Mouse (Mus musculus): ENCODE measurements around the gene Opcml.

Opcml gene

DNA sequence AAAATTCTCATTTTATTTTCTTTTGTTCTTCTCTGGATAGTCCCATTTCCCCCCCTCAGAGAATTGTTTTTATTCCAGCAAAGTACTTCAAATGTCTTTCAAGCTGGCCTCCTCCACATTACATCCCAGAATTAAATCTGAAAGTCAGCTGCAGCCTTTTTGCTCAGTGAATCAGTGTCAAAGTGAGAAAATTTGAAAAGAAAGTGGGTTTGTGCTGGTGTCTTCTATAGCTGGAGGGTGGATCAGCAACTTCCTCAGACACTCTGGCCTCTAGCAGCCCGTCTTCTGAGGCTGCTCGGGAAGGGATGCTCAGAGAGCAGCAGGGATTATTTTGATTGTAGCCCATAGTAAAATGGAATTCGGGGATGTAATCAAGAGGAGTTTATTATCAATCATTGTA lies 81.0 kb downstream of the Opcml start:
- WGBS, result 42% methylated on average over 3 of the region's 3 CpGs

DNA sequence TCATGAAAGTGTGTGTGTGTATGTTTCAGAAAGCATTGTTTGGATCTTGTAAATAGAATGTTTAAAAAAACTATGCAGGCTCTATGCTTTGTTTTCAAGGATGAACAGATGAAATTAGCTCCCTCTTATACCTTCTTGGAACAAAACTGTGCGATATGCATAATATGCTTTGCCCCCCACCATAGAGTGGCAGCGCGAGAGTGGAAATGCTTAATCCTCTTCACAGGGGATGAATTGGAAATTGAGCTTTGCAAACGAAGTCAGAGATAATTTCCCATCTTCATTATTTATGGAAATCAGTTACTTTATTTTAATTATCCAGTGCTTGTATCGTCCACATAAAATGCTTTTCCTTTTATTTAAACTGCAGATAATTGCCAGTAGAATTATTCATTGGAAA lies 99.1 kb downstream of the Opcml start:
- WGBS, result 62% methylated on average over 5 of the region's 5 CpGs

DNA sequence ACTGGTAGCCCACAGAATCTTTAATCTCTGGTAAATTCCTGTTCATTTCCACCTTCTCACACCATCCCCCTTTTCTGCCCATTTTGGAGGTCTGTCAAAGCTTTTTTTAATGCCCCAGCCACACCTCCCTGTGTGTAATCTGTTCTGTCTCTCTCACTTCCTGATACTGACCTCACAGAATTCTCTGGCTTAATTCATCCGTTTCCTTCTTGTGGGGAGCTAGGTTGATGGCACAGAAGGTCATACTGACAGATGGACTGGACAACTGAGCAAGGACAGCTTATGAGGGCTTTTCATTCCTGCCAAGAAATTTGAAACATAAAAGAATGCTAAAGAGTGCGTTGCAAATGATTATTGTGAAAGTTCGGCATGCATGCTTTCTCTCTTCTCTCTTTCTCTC lies 126.7 kb downstream of the Opcml start:
- 60% methylated on average over 3 of the region's 3 CpGs for WGBS

DNA sequence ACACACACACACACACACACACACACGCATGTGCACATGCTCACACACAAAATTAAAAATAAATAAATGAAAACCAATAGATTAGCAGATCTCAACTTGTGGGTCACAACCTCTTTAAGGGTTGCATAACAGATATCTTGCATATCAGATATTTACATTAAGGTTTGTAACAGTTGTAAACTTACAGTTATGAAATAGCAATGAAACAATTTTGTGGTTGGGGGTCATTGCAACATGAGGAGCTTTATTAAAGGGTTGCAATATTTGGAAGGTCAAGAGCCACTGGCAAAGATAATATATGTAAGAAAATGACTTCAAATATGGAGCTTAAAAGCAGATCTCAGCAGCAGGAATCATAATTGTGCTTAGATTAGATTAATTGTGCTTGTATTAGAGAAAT lies 132.9 kb downstream of the Opcml start:
- 93% methylated on average over 1 of the region's 1 CpGs for WGBS

DNA sequence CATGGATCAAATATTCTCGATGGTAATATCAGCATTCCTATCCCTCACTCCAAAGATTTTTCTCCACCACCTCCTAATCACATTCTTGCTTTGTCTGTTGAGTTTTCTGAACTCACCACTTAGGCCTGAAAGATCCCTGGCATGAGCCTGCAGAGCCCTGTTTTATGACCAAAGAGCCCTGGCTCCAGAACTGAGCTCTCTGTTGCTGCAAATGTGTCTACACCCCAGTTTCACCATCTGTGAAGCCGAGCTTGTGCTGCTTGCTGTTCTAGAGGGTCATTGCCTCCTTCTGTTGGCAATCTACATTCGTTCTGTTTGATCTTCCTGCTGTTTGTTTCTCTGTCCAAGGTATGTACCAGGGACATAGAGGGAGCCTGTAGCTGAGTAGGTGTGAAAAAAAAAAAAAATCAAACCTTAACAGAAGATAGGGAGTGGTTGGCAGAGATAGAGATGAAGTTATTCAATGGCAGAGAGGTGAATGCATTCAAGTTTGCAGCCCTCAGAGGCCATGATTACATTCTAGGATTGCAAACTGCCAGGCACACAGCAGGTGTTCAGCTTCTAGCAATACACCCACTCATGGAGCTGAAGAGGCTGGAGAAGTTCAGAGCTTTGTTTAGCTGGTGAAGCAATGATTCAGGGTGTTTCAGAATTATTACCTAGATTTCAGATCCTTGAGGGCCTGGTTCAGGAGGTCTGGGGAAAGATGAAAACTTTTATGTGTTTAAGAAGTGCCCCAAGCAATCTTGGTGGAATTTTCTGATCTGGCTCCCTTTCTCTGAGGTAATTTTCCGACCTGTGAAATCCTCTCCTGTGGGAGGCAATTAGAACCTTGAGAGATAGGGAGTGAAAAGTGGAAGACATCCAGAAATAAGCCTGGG lies 133.6 kb downstream of the Opcml start:
- WGBS, result 47% methylated on average over 4 of the region's 4 CpGs

DNA sequence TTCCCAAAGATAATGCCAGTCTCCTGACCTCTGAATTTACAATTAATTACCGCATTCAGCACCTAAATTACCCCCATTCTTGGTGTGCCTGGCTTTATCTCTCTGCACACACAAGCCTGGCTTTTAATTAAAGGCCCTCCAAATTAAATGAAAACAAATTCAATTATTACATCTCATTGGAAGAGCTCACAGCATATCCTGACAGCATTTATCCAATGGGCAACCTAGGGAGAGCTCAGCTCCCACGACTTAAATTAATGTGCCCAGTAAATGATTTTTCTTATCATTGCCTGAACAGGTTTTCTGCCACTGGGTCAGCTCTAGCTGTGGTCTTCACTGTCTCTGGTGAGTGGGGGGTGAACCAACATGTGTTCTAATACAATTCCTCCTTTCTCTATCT lies 135.1 kb downstream of the Opcml start:
- 61% methylated on average over 2 of the region's 2 CpGs for WGBS

DNA sequence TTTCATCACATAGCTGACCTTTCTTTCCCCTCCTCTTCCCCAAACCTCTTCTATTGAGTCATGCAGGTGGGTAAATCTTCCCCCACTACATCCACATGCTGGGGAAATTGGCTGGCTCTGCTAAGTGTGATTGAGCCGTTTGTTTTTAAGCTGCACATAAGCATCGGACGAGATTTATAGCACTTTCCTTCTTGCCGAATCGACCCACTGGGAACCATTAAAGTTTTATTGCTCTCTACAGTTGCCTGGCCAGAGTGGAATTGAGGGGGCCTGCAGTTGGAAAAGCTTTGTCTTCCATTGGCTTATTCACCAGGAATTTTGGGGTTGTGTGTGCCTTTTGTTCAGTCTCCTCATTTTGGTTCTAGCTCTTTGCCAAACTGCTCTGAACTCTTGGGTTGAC lies 147.1 kb downstream of the Opcml start:
- WGBS, result 77% methylated on average over 5 of the region's 5 CpGs

DNA sequence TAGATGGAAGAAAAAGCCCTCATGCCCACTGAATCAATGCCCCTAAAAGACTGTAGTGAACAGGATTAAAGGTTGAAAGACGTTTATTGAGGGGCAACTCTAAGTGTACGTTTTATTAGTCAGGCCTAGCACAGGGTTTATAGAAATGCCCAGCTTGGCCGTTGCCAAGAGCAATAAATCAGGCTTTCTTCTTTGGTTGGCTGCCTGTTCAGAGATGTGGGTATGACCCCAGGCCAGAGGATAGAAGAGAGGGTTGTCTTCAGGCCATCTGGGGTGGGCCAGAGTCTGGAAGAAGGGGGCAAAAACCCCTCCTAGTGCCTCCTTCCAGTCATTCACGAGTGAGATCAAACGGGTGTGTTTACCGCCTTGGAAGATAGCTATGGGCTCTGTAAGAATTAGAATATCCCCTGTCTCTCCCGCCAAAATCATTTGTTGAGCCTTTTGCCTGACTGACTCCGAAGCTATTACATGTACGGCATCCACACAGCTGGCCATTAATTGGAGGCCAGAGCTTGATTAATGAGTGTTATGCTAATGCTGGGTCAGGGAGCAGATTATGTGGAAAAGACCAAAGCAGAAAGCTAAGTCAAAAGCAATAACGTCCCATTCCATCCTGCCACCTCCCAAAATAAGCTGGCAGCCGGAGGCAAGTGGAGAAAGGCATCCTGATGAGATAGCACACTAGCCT lies 154.9 kb downstream of the Opcml start:
- 64% methylated on average over 11 of the region's 11 CpGs for WGBS

DNA sequence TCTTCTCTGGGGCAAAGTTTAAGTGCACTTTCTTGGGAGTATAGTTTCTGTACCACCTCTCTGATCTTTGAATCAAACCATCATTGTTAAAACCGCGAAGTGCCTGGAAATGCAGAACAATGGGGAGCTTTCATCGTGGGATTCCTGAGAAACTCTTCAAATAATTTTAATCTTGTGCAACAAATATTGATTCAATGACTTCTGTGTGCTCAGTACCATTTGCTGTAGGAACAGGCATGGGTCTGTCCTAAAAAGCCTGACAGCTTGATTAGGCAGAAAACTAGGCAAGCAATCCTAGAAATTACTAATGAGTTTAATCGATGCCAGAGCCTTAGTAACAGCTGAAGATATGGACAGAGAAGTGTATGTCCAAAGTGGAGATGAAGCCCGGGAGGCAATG lies 160.5 kb downstream of the Opcml start:
- 51% methylated on average over 5 of the region's 5 CpGs for WGBS

DNA sequence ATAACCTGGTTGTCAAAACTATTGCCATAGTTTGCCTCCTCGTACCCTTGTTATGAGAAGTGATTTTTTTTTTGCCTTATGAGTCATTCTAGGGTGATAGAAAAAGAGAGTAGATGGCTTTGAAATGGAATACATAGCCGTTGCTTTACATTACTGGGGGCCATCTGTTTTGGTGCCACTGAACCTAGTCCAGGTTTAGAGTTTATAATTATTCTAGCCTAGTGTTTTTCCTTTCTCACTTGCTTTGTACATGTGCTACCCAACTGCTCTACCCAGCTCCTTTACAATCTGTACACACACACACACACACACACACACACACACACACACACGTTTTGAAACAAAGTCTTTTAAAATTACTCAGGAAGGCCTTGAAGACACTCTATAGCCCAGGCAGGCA lies 171.1 kb downstream of the Opcml start:
- 38% methylated on average over 3 of the region's 3 CpGs for WGBS

DNA sequence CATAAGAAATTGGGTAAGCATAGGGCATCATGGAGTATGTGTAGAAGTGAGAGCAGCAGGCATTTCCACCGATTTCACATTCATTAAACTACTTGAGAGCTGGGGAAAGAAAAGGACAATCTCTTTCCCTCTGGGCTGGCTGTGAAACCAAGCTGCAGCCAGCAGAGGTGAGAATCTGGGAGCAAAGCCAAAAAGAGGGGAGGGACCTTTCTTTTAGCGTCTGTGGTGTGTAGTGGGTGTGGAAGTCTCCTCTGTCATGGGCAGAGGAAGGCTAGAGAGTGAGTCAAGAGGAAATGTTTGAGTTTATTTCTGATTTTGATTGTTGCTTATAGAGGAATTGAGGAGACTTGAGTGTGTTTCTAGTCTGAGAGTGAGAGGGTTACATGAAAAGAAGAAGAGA lies 172.8 kb downstream of the Opcml start:
- 24% methylated on average over 2 of the region's 2 CpGs for WGBS

DNA sequence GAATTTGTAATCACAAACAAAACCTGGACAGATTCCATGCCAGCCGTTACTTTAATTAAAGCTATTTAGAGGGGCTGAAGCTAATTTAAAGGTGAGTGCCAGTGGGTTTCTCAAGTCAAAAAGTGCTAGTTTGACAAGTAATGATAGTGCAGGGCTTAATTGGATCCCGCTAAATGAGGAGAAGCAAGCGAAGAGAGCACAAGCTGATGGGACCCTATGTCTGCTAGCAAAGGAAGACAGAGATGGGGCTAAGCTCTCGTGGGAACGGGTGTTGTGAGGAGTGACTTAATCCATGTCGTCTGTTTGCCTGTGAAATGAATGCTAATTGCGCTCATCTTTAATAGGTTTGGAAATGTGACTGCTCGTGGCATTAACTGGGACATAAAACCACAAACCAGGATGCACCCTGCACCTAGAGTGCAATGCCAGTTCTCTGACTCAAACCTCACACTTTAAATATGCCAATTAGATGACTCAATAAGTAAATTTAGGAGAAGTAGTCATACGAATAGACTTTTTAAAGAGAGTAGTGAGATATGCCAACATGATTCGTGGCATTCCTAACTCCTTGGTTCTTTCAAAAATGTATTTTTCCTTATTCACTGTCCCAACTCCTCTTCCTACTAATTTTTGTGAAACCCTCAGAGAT lies 174.5 kb downstream of the Opcml start:
- WGBS, result 46% methylated on average over 10 of the region's 10 CpGs

DNA sequence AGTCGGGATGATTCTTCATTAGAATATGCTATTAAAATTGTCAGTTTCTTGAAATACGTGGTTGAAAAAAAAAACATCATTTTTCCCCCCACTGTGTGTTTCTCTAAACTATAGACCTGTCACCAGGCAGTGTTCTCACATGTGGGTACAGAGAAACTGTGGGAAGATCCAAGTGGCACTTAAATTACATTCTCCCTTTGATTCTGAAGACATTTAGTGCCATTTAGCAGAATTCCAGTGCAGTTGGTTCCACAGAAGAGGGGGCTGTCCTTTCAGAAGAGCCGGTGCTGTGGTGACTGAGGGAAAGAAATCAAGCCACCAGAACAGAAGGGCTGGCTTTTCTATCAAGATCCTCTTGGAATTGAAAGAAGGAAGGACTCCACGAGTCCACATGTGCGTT lies 181.7 kb downstream of the Opcml start:
- WGBS, result 45% methylated on average over 5 of the region's 5 CpGs

DNA sequence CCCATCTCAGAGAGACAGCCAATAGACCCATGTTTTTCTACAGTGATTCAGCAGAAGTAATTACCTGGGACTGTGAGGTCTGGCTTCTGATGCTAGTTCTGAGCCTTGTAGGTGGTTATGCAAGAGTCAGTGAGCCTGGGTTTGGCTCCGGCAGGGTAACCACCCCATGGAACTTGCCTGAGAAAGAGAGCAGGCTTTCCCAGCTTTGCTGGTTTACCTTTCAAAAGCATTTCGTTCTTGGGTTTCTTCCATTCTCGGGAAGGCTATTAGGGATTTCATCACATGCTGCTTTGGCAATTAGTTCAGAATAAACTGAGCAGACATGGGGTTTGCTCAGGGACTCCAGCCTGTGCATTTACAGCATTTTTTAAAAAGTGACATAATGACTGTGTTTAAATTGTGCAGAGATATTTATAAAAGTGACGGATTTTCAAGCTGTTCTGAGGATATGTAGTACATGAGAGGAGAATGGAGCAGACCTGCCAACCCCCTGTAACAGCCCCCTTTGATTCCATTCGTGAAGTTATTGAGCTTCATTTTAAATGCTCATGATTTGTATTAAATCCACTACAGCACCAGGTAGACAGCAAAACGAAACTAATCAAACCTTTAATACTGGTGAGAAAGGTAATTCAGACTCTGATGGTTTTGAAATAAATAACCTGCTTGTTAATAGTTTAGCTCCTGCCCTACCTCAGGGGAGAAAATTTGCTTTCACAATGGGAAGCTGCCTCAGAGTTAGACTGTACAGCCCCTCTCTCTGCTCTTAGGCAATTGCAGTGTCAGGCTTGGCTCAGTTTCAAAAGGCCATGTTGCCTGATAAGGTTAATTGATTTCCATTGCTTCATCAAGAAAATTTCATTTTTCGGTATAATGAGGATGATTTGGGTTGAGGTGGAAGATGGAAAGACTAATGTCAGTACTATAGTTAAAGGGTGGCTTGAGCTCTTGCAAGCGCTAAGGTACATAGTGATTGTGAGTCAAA lies 196.3 kb downstream of the Opcml start:
- WGBS, result 53% methylated on average over 8 of the region's 8 CpGs

DNA sequence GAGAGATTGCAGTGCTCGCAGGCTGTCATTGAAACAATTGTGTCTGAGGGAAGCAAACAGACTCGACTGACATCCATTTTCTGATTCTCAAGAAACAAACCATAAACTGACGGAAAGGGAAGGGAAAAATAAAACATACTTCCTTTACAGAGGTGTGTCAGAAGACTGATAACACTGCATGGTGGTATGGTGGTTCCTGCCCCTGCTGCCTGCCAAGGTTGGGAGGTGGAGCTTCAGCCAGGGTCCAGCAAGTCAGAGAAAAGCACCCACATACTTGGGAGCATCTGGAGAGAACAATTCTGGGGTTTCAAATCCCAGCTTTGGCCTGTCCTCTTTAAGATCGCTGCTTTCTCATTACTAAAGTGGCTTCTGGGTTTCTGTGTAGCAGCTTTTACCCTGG lies 201.0 kb downstream of the Opcml start:
- 86% methylated on average over 4 of the region's 4 CpGs for WGBS

DNA sequence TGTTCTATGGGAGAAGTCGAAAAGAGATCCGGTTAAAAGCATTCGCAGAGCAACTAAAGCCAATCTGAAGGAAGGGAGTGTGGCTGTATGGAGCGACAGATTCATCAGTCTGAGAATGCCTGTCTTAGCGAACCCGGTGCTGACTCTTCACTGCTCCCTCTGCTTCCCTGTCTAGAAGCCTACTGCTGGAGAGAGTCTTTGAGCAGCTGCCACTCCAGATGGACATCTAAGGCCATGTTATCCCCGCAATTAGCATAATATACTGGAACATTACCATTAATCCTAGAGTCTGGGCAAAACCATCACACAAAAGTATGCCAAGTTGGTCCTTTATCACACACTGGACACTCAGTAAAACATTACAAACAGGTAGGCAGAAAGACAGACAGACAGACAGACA lies 206.0 kb downstream of the Opcml start:
- WGBS, result 58% methylated on average over 7 of the region's 7 CpGs

DNA sequence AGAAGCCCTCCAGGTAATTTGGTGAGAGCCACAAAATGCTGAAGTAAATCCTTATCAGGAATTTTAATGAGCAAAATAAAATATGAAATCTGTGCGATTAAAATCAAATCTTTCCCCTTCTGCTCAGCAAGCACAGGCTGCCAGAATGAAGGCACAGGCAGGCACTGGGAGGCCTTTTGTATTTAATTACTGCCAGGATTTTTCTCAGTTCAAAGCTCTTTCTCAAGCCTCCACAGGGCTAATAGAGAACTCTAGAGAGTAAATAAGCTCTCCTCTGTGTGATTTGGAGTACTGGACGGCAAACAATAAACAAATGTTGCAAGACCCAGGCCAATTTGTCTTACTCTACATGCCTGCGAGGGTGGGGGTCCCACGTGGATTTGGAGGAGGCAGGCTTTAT lies 208.2 kb downstream of the Opcml start:
- WGBS, result 45% methylated on average over 4 of the region's 4 CpGs

DNA sequence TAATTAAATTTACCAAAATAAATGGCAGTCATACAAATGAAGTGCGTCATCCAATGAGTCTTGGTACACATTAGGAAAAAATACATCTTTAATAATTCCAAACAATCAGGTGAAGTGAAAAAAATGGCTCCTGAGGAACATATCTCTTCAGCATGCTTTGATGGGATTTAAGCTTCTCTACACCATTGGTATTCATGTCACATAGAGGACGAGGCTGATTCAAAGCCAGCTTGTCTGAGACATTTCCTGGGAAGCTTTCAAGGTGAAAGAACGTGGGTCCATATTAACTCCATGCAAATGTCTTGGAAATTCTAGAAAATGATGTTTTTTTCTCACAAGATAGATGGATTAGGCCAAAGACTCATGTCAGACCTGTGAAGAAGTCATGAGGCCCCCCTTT lies 212.6 kb downstream of the Opcml start:
- WGBS, result 67% methylated on average over 3 of the region's 3 CpGs

DNA sequence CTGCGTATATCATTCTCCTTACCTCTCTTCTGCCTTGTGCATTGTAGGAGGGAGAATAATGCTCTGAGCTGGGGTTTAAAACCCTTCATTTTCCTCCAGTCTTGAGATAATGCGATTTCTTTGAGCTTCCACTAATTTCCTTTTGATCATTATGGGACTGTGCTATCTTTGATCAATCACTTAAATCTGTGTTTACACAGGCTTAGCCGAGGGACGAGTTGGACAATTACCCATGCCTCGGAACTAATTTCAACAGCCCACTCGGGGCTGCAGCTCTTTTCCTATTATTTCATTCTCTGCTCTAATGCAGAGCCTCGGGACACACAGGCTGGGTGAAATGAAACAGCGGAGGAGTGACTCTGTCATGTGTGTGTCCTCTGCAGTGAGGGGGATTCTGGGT lies 220.9 kb downstream of the Opcml start:
- 68% methylated on average over 8 of the region's 8 CpGs for WGBS

DNA sequence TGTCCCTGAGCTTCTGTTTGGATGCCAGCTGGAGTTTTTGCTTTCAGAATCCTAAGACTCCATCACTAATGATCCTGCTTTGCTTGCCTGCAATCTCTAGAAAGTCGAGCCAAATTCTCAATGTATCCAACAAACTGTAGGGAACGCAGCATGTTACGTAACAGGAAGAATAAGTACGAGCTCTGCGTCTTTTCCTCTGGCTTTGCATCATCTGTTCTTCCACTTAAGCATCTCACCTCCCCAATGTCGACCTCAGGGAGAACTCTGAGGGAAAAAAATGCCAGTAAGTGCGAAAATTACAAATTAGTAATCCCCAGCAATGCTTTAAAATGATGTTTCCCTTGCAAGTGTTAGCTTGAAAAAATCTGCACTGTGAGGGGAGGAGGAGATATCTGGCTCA lies 222.1 kb downstream of the Opcml start:
- WGBS, result 30% methylated on average over 7 of the region's 7 CpGs

DNA sequence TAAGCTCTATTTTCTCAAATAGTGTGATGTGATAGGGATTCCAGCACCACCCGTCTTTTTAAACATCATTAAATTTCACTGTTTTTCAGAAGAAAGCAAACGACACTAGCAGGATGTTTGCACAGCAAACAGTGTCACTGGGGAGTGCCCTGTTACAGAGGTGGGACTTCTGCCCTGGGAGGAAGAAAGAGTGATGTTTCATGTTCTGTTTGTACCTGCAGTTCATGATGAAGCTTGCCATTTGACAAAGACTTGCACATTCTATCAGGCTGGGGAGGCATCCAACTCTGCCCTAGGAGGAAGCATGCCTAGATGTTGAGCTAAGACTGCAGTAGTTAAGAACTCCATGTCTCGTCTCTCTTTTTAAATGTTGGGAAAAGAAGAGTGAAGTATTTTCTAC lies 222.6 kb downstream of the Opcml start:
- 45% methylated on average over 3 of the region's 3 CpGs for WGBS

DNA sequence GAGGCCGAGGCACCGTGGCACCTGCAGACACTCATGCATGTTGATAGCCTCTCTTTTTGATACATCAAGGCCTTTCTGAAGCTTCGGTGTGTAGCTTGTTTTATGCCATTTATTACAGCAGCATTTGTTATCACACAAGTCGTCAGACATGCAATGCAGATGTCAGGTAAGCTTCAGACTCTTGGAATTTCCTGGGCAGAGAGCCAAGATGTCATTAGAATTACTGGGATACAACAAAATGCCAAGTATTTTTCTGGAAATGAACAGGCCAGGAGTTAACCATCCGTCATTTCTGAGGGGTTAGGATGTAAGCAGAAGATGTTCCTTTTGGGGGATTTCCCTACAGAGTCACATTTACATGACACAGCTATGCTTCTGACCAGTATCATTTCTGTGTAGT lies 237.6 kb downstream of the Opcml start:
- 75% methylated on average over 5 of the region's 5 CpGs for WGBS

Data from cerebral cortex, adult 2 months (tissue).